Mouse (Mus musculus): ENCODE results near the gene Dusp19. TPM values are rescaled to one million over a fixed set of nuclear protein-coding genes. Genes with fewer than 3 reads are reported as not detected.
A peak's percentile ranks its signal among the peaks of the same experiment; 100 is the strongest.

Gene Dusp19
- polyA plus RNA-seq (2016; fragmentation: Nextera tagmentation; extraction: Ambion mirVana) = 16.8 and 17.3 TPM in 2 replicates

GRCm38 (mm10) chr2:80616854-80617737 lies at the start of gene Dusp19, which contains the start of gene Nup35:
Gene Dusp19 (plus strand): TSS chr2:80617045.
Gene Nup35 (plus strand): TSS chr2:80617236.
- Histone ChIP-seq H3K9ac (peak within 1 kb of the TSS; percentile 70), H3K36me3 (no peaks in the 10 kb centered on the region), H3K27me3 (replicated peaks) (no peaks in the 10 kb centered on the region), H3K4me2 (replicated peaks) (peak within 1 kb of the TSS; percentile 80), H3K4me3 (peak within 1 kb of the TSS; percentile 52), H3K4me1 (peaks cover 8% of the 10 kb centered on the region), H3K9me3 (no peaks in the 10 kb centered on the region), H3K27ac (peak within 1 kb of the TSS; percentile 50; the same call in 1 of the 2 replicates)
- ATAC-seq (ENCODE audit: low FRiP score, low read depth) = peak; percentile 99
- WGBS = 4% methylated on average over 21 of the region's 21 CpGs

DNA sequence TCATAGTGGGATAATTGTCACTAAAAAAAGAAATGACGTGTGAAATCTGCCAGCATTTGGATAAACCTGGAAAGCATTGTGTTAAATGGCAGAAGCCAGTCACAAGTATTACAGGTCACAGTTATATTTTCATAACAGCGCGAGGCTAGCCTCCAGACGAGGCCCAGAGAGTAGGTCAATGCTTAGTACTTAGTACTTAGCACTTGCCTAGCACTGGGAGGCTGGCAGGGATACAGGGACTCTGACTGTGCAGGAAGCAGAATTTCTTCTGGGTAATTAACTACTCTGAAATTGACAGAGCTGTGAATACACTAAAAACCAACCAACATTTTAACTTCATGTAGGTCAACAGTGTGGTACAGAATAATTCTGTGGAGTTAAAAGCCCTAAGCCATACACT lies 49.4 kb upstream of the Dusp19 start:
- H3K36me3 ChIP-seq = no peaks in the 10 kb centered on the region
- no peak overlapping the region for H3K9ac ChIP-seq
- ATAC-seq (ENCODE audit: low FRiP score, low read depth) = no peak
- 89% methylated on average over 4 of the region's 4 CpGs for WGBS
- no peaks in the 10 kb centered on the region for H3K27me3 ChIP-seq (replicated peaks)
- no peaks in the 10 kb centered on the region for H3K4me1 ChIP-seq
- H3K4me2 ChIP-seq (replicated peaks) = no peak overlapping the region
- no peaks in the 10 kb centered on the region for H3K9me3 ChIP-seq
- H3K4me3 ChIP-seq = no peak overlapping the region
- H3K27ac ChIP-seq = no peak overlapping the region

GRCm38 (mm10) chr2:80570656-80571055 lies 46.2 kb upstream of the Dusp19 start:
- H3K4me2 ChIP-seq (replicated peaks) = no peak overlapping the region
- H3K4me3 ChIP-seq = no peak overlapping the region
- no peaks in the 10 kb centered on the region for H3K4me1 ChIP-seq
- H3K9ac ChIP-seq = no peak overlapping the region
- no peaks in the 10 kb centered on the region for H3K9me3 ChIP-seq
- 79% methylated on average over 4 of the region's 4 CpGs for WGBS
- no peak for ATAC-seq (ENCODE audit: low FRiP score, low read depth)
- H3K36me3 ChIP-seq = no peaks in the 10 kb centered on the region
- no peaks in the 10 kb centered on the region for H3K27me3 ChIP-seq (replicated peaks)
- no peak overlapping the region for H3K27ac ChIP-seq

DNA sequence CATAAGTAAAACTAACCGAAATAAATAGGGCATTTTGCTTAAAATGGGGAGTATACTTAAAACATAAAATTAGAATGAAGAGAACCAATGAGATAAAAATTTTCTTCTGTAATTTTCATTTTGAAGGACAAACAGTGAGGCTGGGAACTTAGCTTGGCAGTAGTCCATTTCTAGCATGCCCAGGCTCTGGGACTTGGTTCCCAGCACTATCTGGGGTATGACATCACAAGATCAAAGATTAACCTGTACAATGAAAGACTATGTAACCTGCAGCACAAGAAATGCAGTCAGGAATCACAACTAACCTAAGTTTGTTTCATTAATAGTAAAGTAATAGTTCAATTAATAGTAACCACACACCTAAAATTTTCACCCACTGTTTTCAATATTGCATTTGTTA lies 39.6 kb upstream of the Dusp19 start:
- H3K9me3 ChIP-seq = no peaks in the 10 kb centered on the region
- H3K9ac ChIP-seq = no peak overlapping the region
- no peaks in the 10 kb centered on the region for H3K36me3 ChIP-seq
- no peak overlapping the region for H3K4me3 ChIP-seq
- H3K27me3 ChIP-seq (replicated peaks) = no peaks in the 10 kb centered on the region
- no peak overlapping the region for H3K4me2 ChIP-seq (replicated peaks)
- ATAC-seq (ENCODE audit: low FRiP score, low read depth) = no peak
- H3K4me1 ChIP-seq = peaks cover 13% of the 10 kb centered on the region
- WGBS = 93% methylated on average over 1 of the region's 1 CpGs
- H3K27ac ChIP-seq = no peak overlapping the region

DNA sequence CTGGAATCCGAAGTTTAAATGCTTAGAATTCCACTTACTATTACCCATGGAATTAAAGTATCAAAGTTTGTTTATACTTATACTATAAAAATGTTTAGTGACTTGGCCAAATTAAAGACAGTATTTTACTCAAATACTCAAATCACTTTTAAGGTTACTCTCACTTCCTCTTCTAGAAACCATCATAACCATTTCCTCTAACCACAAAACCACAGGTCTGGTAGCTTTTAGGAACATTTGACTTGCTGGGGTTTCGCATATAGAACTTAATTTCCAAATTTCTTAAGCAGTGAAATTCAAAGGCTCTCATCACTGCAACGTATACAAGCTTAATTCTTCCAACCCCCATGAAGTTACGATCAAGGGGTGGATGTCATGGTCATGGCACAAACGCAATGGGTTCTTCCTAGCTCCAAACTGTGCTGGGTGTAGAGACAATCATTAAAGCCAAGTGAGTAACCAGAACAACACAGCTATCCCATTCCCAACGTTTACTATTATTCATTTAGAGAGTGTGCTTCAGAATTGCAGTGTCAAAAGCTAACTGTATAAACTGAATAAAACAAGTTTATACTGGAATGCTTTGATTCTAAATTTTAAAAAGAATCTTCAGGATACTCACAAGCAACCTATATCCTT lies 37.5 kb upstream of the Dusp19 start:
- H3K4me1 ChIP-seq = peaks cover 13% of the 10 kb centered on the region
- H3K9ac ChIP-seq = no peak overlapping the region

DNA sequence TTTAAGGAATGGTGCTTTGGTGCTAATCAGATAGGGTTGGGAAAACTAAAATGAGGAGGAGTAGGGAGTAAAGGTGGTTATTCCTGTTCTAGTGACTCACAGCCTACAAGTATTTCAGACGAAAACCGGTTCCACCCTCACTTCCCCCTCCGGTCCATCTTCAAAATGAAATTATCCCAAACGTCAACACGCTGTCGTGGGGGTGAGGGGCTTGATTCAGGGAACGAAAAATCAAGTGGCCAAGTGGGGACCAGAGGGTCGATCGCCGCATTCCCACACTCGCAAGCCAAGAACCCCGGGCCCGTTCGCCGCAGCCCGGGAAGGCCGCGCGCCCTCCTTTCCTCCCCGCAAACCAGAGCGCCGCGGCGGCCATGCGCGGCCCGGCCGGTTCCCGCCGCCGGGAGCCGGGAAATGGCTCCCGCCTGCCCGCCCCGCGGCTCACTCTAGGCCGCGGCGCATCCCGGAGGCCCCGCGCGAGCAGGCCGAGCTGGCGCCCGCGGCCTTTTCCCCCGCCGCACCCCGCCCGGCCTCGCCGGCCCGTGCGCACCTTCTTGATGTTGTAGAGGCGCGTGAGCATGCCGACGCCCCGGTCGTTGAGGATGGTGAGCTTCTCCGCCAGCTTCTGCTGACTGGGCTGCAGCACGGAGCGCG lies 36.4 kb upstream of the Dusp19 start:
- peak; percentile 73 for ATAC-seq (ENCODE audit: low FRiP score, low read depth)
- WGBS = under 1% methylated on average over 65 of the region's 65 CpGs
- H3K4me3 ChIP-seq = peak overlapping the region; percentile 90
- H3K4me1 ChIP-seq = peaks cover 13% of the 10 kb centered on the region
- H3K9ac ChIP-seq = peak overlapping the region; percentile 98
- no peaks in the 10 kb centered on the region for H3K9me3 ChIP-seq
- no peaks in the 10 kb centered on the region for H3K27me3 ChIP-seq (replicated peaks)
- H3K27ac ChIP-seq = peak overlapping the region; percentile 94
- no peaks in the 10 kb centered on the region for H3K36me3 ChIP-seq
- H3K4me2 ChIP-seq (replicated peaks) = peak overlapping the region; percentile 69

More for the DNA sequence above, 37.5 kb upstream of the Dusp19 start:
- WGBS = 44% methylated on average over 6 of the region's 6 CpGs
- H3K9me3 ChIP-seq = no peaks in the 10 kb centered on the region
- ATAC-seq (ENCODE audit: low FRiP score, low read depth) = no peak
- no peak overlapping the region for H3K27ac ChIP-seq
- H3K4me2 ChIP-seq (replicated peaks) = peak overlapping the region; percentile 69
- H3K36me3 ChIP-seq = no peaks in the 10 kb centered on the region
- H3K4me3 ChIP-seq = peak overlapping the region; percentile 13; the same call in 1 of the 2 replicates
- no peaks in the 10 kb centered on the region for H3K27me3 ChIP-seq (replicated peaks)

DNA sequence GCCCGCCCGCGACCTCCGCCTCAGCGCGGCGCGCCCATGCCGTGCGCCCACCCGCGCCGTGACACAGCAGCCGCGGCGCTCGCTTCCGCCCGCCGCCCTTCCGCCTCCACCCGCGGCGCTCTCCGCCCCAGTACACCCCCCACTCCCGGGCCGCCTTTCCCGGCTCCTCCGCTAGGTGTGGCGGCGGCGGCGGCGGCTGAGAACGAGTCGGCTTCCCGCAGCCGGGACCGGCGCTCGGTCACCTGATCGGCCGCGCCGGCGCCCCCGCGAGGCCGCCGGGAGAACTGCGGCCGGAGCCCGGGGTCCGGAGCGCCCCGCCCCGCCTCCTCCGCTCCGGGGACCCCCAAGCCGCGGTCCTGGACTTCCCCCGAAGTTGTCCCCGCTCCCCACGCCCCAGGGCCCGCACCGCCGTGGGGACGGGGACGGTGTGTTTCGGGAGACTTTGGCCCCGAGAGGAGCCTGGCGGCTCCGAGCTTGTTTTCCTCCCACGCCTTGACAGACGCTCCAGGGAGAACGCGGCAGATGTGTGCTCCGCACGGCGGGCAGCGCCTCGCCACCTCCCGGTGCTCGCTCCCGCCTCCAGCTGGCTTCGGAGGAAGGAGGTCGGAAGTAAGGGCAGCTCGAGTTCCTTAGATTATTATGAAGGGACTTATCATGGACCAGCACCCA lies 35.7 kb upstream of the Dusp19 start, which contains the start of gene Nckap1:
Gene Nckap1, minus strand, starts transcription at position 338 of the 669 bp plus-strand sequence.
- peak within 1 kb of the TSS; percentile 98 for H3K9ac ChIP-seq
- H3K27me3 ChIP-seq (replicated peaks) = no peaks in the 10 kb centered on the region
- peak within 1 kb of the TSS; percentile 94 for H3K27ac ChIP-seq
- ATAC-seq (ENCODE audit: low FRiP score, low read depth) = peak; percentile 95
- under 1% methylated on average over 79 of the region's 88 CpGs for WGBS
- H3K4me2 ChIP-seq (replicated peaks) = peak within 1 kb of the TSS; percentile 69
- H3K9me3 ChIP-seq = no peaks in the 10 kb centered on the region
- H3K4me3 ChIP-seq = peak within 1 kb of the TSS; percentile 90
- H3K36me3 ChIP-seq = no peaks in the 10 kb centered on the region
- H3K4me1 ChIP-seq = peaks cover 13% of the 10 kb centered on the region

DNA sequence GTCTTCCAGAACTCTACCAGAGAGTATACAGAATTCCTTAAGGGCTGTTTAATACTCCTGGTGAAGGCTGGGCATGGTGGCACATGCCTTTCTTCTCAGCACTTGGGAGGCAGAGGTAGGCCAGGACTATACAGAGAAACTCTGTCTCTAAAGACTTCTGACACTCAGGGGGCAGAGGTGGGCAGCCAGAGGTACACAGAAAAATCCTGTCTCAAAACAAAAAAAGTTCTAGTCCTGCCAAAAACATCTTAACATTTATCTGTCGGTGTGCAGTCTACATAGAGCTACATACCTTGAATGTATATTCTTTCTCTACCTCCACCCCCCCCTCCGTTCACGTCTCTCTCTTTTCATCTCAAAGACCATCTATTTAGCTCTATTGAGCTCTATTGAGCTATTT lies 34.5 kb upstream of the Dusp19 start:
- Histone ChIP-seq H3K9me3 (no peaks in the 10 kb centered on the region), H3K36me3 (no peaks in the 10 kb centered on the region), H3K9ac (no peak overlapping the region), H3K4me1 (peaks cover 13% of the 10 kb centered on the region), H3K27ac (no peak overlapping the region), H3K27me3 (replicated peaks) (no peaks in the 10 kb centered on the region), H3K4me3 (no peak overlapping the region), H3K4me2 (replicated peaks) (no peak overlapping the region)
- 85% methylated on average over 3 of the region's 3 CpGs for WGBS
- no peak for ATAC-seq (ENCODE audit: low FRiP score, low read depth)

DNA sequence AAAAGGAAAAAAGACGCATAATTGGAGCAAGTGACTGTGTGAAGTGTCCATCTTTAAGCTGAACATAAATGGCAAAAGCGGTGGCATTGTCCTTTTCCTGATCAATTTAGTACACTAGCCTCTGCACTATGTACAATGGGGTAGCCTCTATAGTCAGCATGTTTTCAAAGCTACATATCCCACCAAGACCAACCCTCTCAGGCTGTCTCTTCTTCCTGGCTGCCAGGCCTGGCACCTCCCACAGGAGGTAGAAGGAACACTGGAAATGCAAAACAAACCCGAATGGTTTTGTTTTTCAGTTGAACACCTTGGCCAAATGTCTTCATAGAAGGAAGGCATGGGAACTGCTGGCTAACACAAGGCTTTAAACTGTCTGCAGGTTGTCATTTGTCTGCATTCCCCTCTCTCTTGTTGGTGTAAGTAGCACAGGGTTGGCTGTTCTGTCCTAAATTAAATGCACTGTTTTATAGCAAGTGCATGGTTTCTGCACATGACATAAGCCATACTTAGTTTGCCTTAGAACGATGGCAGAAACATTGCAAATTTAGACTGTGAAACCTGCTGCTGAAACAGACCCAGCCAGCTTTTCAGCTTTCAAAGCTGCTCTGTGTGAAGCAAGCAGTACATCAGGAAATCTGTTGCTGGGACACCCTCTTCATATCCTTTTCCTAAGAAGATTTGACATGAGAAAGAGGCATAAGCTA lies 22.5 kb upstream of the Dusp19 start:
- no peak overlapping the region for H3K4me2 ChIP-seq (replicated peaks)
- no peak for ATAC-seq (ENCODE audit: low FRiP score, low read depth)
- H3K4me3 ChIP-seq = no peak overlapping the region
- no peaks in the 10 kb centered on the region for H3K9me3 ChIP-seq
- 79% methylated on average over 4 of the region's 4 CpGs for WGBS
- H3K36me3 ChIP-seq = no peaks in the 10 kb centered on the region
- no peak overlapping the region for H3K9ac ChIP-seq
- no peaks in the 10 kb centered on the region for H3K4me1 ChIP-seq
- H3K27ac ChIP-seq = no peak overlapping the region
- H3K27me3 ChIP-seq (replicated peaks) = no peaks in the 10 kb centered on the region

- Histone ChIP-seq H3K4me1 (no peaks in the 10 kb centered on the region), H3K27ac (no peak overlapping the region), H3K27me3 (replicated peaks) (no peaks in the 10 kb centered on the region), H3K36me3 (no peaks in the 10 kb centered on the region), H3K9ac (no peak overlapping the region), H3K9me3 (no peaks in the 10 kb centered on the region), H3K4me2 (replicated peaks) (no peak overlapping the region), H3K4me3 (no peak overlapping the region)
- 70% methylated on average over 5 of the region's 5 CpGs for WGBS
- ATAC-seq (ENCODE audit: low FRiP score, low read depth) = no peak
Measured at GRCm38 (mm10) chr2:80596960-80597359, 19.9 kb upstream of the Dusp19 start.

- no peak overlapping the region for H3K4me2 ChIP-seq (replicated peaks)
- no peaks in the 10 kb centered on the region for H3K27me3 ChIP-seq (replicated peaks)
- no peak overlapping the region for H3K27ac ChIP-seq
- no peaks in the 10 kb centered on the region for H3K4me1 ChIP-seq
- ATAC-seq (ENCODE audit: low FRiP score, low read depth) = no peak
- no peaks in the 10 kb centered on the region for H3K36me3 ChIP-seq
- no peak overlapping the region for H3K9ac ChIP-seq
- H3K4me3 ChIP-seq = no peak overlapping the region
- 87% methylated on average over 3 of the region's 3 CpGs for WGBS
- no peaks in the 10 kb centered on the region for H3K9me3 ChIP-seq
Measured at GRCm38 (mm10) chr2:80599850-80600249, 17.0 kb upstream of the Dusp19 start.

Data from neural tube, embryonic 12.5 days (tissue).